Mouse (Mus musculus) ES-E14 (cell line): ENCODE data around the gene Lonrf2. TPM values are rescaled to one million over a fixed set of nuclear protein-coding genes. Genes with fewer than 3 reads are reported as not detected.
A peak's percentile ranks its signal among the peaks of the same experiment; 100 is the strongest.

Experiments used
- DNase-seq: peaks from one replicate; pipeline ENCODE4 v3.0.0-alpha.2; 2013; ENCODE audit warnings: low read depth, low spot score
- H3K27ac ChIP-seq: 2 replicates; pipeline ENCODE4 v1.5.1; 2012; ENCODE audit warnings: low read depth, mild to moderate bottlenecking, low read length, moderate library complexity, mixed read lengths; ENCODE audit not compliant: poor library complexity, insufficient read depth, severe bottlenecking
- H3K36me3 ChIP-seq: 2 replicates; pipeline ENCODE4 v1.6.1; 2012; ENCODE audit warnings: mild to moderate bottlenecking, low read length, moderate library complexity, mixed read lengths; ENCODE audit not compliant: control insufficient read depth, poor library complexity, insufficient read depth, severe bottlenecking
- H3K4me1 ChIP-seq, 2 experiments: fragments of 150-350 bp in 1 of 2; sonication (generic) in 1 of 2; 2 replicates each; pipeline ENCODE4 v1.6.1; 2012; ENCODE audit warnings: low read length in 2 of 2, mild to moderate bottlenecking in 1 of 2, mixed read lengths in 1 of 2; ENCODE audit not compliant: control insufficient read depth in 2 of 2, insufficient read depth in 2 of 2, poor library complexity in 1 of 2
- H3K4me3 ChIP-seq, 2 experiments: fragments of 150-350 bp in 1 of 2; sonication (generic) in 1 of 2; 2 replicates each; pipeline ENCODE4 v1.5.1; 2012; ENCODE audit warnings: low read length in 2 of 2, low read depth in 1 of 2, mild to moderate bottlenecking in 1 of 2, mixed read lengths in 1 of 2; ENCODE audit not compliant: insufficient read depth in 1 of 2, poor library complexity in 1 of 2, severe bottlenecking in 1 of 2
- H3K9ac ChIP-seq: 2 replicates; pipeline ENCODE4 v1.6.1; 2012; ENCODE audit warnings: low read depth, mild to moderate bottlenecking, low read length, mixed read lengths; ENCODE audit not compliant: poor library complexity, insufficient read depth, severe bottlenecking
- H3K9me3 ChIP-seq: fragments of 150-350 bp; sonication (generic); 2 replicates; pipeline ENCODE4 v1.6.1; 2012; ENCODE audit warnings: low read depth, mild to moderate bottlenecking, low read length; ENCODE audit not compliant: control insufficient read depth, insufficient read depth
- CHD2 ChIP-seq: IDR thresholded peaks from 2 replicates; pipeline ENCODE4 v1.6.1; 2014; ENCODE audit warnings: mild to moderate bottlenecking, low read depth, low read length, inconsistent platforms
- HCFC1 ChIP-seq: IDR thresholded peaks from 2 replicates; pipeline ENCODE4 v1.6.1; 2012; ENCODE audit warnings: low read length, inconsistent platforms, borderline replicate concordance; ENCODE audit not compliant: insufficient read depth
- MAFK ChIP-seq: IDR thresholded peaks from 2 replicates; pipeline ENCODE4 v1.6.1; 2014; ENCODE audit warnings: mild to moderate bottlenecking, low read depth, low read length, inconsistent platforms; ENCODE audit not compliant: insufficient read depth
- ZC3H11A ChIP-seq: IDR thresholded peaks from 2 replicates; pipeline ENCODE4 v1.6.1; 2012; ENCODE audit warnings: low read depth, mild to moderate bottlenecking, inconsistent platforms, low read length, borderline replicate concordance
- ZNF384 ChIP-seq: IDR thresholded peaks from 2 replicates; pipeline ENCODE4 v1.6.1; 2012; ENCODE audit warnings: low read depth, low read length, inconsistent platforms
- in situ Hi-C, 2 experiments: fragments of 600-800 bp; cut with MboI; formaldehyde crosslinking; loops; one replicate each; pipeline ENCODE4 v1.15.1; 2025; ENCODE audit warnings: low sequenced_read_pairs in 2 of 2, inconsistent platforms in 1 of 2; ENCODE audit not compliant: unreplicated experiment in 2 of 2
- total RNA-seq: library from RNA; depleted of rRNA; stranded (reverse); fragments of 300-350 nt; gene quantifications from 2 replicates; pipeline ENCODE4 v1.2.3, GENCODE M21; 2012

Gene Lonrf2
- total RNA-seq, 1 experiment = 1.5 TPM

DNA sequence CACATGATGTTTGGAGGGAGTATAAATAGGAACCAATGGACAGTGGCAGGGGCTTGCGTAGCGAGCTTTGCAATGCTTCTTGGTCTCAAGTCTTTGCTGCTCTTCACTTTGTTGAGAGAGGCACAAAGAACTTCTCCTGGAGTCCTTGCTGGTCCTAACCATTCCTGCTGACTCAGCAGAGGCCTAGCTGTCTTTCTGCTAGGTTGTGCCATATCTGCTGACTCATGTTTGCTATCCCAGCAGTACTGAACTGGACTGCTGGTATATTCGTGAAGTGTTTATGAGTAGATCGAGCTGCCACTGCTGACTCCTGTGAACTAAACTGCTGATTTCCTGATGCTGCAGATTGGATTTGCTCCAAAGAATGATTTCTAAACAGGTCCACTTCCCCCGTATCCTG lies 23.7 kb upstream of the Lonrf2 start:
- in situ Hi-C loops = loop anchor here in 1 of 2 experiments (10.0 kb wide), 1 partner anchor 75 kb away; the partner anchor contains the start of gene Nms
- no peaks in the 10 kb centered on the region for H3K9me3 ChIP-seq
- H3K4me3 ChIP-seq = no peak overlapping the region
- no peak overlapping the region for H3K27ac ChIP-seq
- TF ChIP-seq HCFC1 (no peak), MAFK (peak; percentile 90), CHD2 (no peak)
- H3K9ac ChIP-seq = no peak overlapping the region
- no peak for DNase-seq
- peaks cover 2% of the 10 kb centered on the region; the same call in 1 of the 2 replicates for H3K36me3 ChIP-seq
- H3K4me1 ChIP-seq = no peaks in the 10 kb centered on the region

DNA sequence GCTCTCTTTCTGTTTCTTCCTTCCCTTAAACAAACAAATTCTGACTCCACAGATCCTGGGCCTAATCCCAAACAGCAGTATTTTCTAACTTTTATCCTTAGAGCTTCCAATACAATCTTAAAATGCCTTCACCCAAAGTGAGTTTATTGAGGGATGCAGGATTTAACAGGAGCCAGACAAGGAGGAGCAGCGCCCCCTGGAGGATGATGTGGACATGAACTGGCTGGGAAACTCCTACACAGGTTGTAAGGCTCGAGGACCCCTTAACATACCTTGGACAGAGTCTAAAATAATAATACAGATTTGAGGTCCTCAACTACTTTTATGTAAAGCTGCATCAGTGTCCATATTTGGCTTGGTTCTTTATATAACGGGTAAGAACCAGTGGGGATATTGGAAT lies 19.7 kb upstream of the Lonrf2 start:
- DNase-seq = peak; percentile 74
- Histone ChIP-seq H3K9ac (no peak overlapping the region), H3K4me1 (no peaks in the 10 kb centered on the region), H3K36me3 (no peaks in the 10 kb centered on the region), H3K27ac (no peak overlapping the region), H3K9me3 (no peaks in the 10 kb centered on the region), H3K4me3 (no peak overlapping the region)
- TF ChIP-seq MAFK (no peak), ZC3H11A (no peak), HCFC1 (no peak), CHD2 (no peak), ZNF384 (no peak)
- in situ Hi-C loops = no loop called here

DNA sequence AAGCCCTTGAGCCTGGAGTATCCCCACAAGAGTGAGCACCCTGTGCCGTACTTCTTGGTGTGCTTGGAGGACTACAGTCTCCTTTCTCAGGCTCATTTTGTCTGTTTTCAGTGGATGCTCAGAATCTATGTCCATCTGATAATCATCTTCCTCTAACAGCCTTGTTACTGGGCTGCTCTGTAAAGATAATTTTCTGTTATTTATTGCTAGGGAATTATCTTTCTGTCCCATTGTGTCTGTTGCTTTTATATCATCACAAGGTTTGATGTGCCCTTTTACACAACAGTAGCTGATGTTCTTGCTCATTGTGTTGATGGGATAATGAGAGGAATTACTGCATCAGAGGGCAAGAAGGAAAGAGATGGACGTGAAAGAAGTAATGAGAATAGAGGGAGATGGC lies 15.7 kb upstream of the Lonrf2 start:
- DNase-seq = no peak
- Histone ChIP-seq H3K9me3 (no peaks in the 10 kb centered on the region), H3K4me3 (no peak overlapping the region), H3K36me3 (no peaks in the 10 kb centered on the region), H3K27ac (no peak overlapping the region), H3K9ac (no peak overlapping the region), H3K4me1 (no peaks in the 10 kb centered on the region)
- TF ChIP-seq ZNF384 = no peak
- in situ Hi-C loops = no loop called here

DNA sequence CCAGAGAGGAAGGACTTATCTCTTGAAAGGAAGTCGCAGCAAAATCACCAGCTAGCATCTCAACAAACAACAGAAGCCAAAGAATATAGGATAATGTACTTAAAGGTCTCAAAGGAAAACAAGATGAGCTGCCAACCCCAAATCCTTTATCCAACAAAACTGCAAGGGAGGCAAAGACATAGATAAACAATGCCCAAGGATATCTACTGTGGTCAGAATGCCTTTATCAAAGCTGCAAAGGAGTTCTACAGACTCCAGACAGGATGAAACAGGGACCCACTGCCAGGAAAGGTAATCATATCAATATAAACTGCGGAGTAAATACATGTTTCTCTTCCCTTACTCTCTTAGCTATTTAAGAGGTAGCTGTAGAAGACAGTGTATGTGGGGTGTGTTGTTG lies 14.1 kb upstream of the Lonrf2 start:
- no peaks in the 10 kb centered on the region for H3K9me3 ChIP-seq
- H3K4me1 ChIP-seq = no peaks in the 10 kb centered on the region
- no peak for DNase-seq
- H3K36me3 ChIP-seq = no peaks in the 10 kb centered on the region
- in situ Hi-C loops = no loop called here
- H3K9ac ChIP-seq = no peak overlapping the region
- no peak overlapping the region for H3K4me3 ChIP-seq
- TF ChIP-seq MAFK (no peak), HCFC1 (no peak), ZNF384 (no peak), ZC3H11A (no peak)
- H3K27ac ChIP-seq = no peak overlapping the region

DNA sequence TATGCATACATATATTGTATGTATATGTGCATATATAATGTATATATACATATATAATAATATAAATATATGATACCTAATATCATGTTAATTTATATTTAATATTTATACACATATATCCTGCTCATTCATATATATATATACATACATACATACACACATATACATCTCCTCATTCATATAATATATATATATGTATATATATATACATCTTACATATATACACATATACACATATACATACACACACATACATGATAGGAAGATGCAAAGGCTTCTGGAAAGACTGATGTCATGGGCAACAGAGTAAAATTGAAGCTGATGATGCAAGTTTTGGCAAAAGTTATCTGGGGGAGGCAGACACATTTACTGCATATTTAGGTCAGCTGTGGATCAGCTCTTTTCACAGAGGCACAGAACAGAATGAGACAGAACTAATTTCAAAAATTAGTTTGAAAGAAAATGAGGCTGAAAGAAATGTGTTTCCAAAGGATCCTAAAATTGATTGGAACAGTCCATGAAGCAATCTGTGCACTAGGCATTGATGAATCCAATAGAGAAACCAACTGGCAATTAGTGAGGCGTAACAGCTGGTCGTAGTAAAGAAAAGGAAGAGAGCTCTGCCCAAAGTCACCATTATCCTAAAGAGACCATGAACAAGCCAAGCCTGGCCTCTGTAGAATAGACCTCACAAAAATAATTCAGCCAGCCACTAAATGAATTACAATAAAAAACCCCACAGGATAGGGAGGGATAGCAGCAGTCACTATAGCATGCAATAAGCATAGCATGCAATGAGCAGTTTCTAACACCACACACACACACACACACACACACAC lies 12.2 kb upstream of the Lonrf2 start:
- H3K27ac ChIP-seq = no peak overlapping the region
- in situ Hi-C loops = no loop called here
- H3K36me3 ChIP-seq = no peaks in the 10 kb centered on the region
- no peak for TF ChIP-seq MAFK
- no peak for TF ChIP-seq HCFC1
- no peak for TF ChIP-seq ZC3H11A
- no peak for TF ChIP-seq ZNF384
- no peak for TF ChIP-seq CHD2
- no peaks in the 10 kb centered on the region for H3K4me1 ChIP-seq
- no peaks in the 10 kb centered on the region for H3K9me3 ChIP-seq
- DNase-seq = no peak
- no peak overlapping the region for H3K9ac ChIP-seq
- H3K4me3 ChIP-seq = no peak overlapping the region
